Mouse (Mus musculus): ENCODE measurements around the gene C130050O18Rik.

C130050O18Rik gene

DNA sequence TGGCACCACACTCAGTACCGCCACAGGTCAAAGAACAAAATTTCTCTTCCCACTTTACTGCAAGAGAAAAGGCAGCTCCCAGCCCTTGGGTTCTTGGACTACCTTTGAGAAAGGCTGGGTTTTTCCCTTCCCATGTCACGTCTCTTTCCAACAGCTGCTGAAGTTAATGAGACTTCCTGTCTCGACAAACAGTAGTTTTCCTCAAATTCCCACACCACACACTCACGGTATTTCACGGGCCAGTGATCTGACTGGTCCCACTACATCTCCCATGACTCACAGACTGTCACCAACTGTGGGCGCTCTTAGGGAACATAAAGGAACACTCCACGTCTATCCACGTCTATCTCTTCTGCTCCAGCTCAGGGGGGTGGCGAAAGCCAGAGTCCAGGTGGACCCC lies 20.1 kb downstream of the C130050O18Rik start:
- DNase-seq (ENCODE audit: low read depth, low spot score) = no peak

DNA sequence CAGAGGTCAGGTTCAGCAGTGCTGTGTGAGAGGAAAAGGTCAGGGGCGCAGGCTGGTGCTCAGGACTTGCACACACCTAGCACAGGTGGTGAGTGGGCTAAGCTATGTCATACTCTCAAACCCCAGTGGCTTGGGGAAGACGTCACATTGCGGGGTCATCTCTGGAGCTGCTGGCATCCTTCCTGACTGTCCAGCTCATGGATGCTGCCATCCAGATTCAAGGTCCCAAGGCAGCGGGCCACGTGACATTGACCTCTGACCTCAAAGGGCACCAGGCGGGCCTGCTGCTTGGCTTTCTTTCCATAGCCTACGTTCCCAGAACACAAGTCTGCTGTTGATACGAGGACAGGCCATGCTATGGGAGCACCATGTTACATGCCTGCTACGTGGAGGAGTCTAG lies 21.9 kb downstream of the C130050O18Rik start:
- DNase-seq (ENCODE audit: low read depth, low spot score) = no peak

DNA sequence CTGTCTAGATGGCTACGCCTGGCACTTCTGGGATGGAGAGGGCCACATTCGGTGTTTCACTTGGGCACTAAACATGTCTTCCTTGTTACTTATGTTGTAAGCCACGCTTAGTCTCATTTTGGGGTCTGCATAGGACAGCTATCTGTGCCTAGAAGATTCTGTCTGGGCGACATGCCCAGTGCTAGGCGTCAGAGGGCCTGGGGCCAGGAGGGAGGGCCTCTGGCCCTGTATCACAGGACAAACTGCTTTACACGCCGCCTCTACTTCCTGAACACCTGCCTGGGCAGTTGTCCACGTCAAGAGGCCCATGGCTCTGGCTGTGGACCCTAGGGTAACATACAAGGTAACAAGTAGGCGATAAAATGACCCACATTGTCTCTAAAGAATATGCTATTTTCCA lies 22.9 kb downstream of the C130050O18Rik start:
- no peak for DNase-seq (ENCODE audit: low read depth, low spot score)

GRCm38 (mm10) chr5:139429818-139430341 lies 24.8 kb downstream of the C130050O18Rik start:
- DNase-seq (ENCODE audit: low read depth, low spot score) = no peak

- DNase-seq (ENCODE audit: low read depth, low spot score) = no peak
Observed at GRCm38 (mm10) chr5:139432333-139432732, 27.3 kb downstream of the C130050O18Rik start.

- no peak for DNase-seq (ENCODE audit: low read depth, low spot score)
Observed at GRCm38 (mm10) chr5:139432747-139433508, 27.8 kb downstream of the C130050O18Rik start.

GRCm38 (mm10) chr5:139433842-139434568 lies 28.9 kb downstream of the C130050O18Rik start:
- no peak for DNase-seq (ENCODE audit: low read depth, low spot score)

DNA sequence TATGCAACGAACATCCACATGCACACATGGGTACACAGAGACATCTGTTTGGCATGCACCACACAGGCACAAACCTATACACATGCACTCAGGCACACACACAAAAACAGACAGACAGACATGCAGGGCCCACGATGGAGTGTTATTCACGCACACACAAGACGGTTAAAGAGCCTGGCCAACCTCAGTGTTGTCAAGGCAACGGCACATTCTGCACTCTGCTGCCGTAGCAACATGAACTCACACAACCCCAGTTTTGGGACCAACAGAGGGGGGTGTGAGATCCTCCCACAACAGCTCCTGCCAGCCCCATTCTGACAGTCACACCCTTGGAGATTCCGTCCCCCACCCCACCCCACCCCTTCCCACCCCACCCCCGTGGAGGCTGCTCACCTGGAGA lies 29.9 kb downstream of the C130050O18Rik start:
- DNase-seq (ENCODE audit: low read depth, low spot score) = no peak

DNA sequence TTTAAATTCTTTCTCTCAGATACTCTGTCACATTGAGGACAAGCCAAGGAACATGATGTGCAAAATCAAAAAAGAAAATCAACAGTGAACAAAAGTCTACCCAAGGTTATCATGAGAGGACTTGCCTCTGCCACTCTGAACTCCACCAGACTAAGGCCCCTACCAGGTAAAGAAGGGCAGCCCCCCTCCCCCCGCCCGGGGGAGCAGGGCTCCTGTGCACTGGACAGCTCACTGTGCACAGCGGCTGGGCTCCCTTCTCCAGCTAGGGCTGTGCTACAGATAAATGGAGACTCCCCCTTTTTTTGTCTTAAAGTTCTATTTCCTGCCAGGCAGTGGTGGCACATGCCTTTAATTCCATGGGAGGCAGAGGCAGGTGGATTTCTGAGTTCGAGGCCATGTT lies 32.7 kb downstream of the C130050O18Rik start:
- no peak for DNase-seq (ENCODE audit: low read depth, low spot score)

DNA sequence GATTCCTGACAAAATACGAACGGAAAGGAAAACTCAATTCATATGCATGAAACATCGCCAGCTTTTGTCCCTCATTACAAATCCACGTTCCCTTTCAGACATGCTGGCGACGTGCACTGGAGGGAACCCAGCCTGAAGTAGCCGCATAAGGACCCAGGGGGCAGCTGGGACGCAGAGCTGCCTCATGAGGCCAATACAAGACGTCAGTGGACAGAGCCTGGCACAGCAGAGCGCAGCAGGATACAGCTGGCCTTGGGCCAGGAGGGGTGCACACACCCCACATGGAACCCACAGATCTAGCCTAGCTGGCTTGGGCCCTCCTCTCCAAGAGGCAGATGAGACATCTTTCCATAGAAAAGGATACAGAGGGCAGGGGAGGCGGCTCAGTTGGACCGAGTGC lies 33.4 kb downstream of the C130050O18Rik start:
- no peak for DNase-seq (ENCODE audit: low read depth, low spot score)

- DNase-seq (ENCODE audit: low read depth, low spot score) = no peak
Observed at GRCm38 (mm10) chr5:139440451-139440850, 35.4 kb downstream of the C130050O18Rik start.

GRCm38 (mm10) chr5:139440926-139441725 lies 36.0 kb downstream of the C130050O18Rik start:
- no peak for DNase-seq (ENCODE audit: low read depth, low spot score)

GRCm38 (mm10) chr5:139441726-139442018 lies 36.6 kb downstream of the C130050O18Rik start:
- DNase-seq (ENCODE audit: low read depth, low spot score) = no peak

- DNase-seq (ENCODE audit: low read depth, low spot score) = no peak
Observed at GRCm38 (mm10) chr5:139442428-139442827, 37.3 kb downstream of the C130050O18Rik start.

- no peak for DNase-seq (ENCODE audit: low read depth, low spot score)
Observed at GRCm38 (mm10) chr5:139442962-139443361, 37.9 kb downstream of the C130050O18Rik start.

- no peak for DNase-seq (ENCODE audit: low read depth, low spot score)
Observed at GRCm38 (mm10) chr5:139445258-139445657, 40.2 kb downstream of the C130050O18Rik start.

- DNase-seq (ENCODE audit: low read depth, low spot score) = no peak
Observed at GRCm38 (mm10) chr5:139448025-139448424, 42.9 kb downstream of the C130050O18Rik start.

- DNase-seq (ENCODE audit: low read depth, low spot score) = no peak
Observed at GRCm38 (mm10) chr5:139449161-139449791, 44.2 kb downstream of the C130050O18Rik start.

DNA sequence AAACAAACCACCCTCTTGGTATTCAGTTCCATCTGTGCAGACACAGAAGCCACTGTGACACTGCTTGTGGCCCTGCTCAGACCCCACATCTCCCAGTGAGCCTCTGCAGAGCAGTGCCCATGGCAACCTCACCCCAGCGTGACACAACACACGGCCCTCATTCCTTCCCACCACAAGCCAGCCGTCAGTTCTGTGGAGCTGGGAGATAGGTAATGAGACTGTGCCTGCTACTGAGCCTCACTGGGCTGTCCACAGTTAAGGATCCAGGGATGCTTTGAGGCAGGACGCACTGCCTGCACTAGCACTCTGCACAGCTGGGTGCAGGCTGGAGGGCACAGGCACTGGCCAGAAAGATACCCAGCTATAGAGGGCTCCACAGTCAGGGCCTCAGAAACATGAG lies 44.8 kb downstream of the C130050O18Rik start:
- DNase-seq (ENCODE audit: low read depth, low spot score) = no peak

DNA sequence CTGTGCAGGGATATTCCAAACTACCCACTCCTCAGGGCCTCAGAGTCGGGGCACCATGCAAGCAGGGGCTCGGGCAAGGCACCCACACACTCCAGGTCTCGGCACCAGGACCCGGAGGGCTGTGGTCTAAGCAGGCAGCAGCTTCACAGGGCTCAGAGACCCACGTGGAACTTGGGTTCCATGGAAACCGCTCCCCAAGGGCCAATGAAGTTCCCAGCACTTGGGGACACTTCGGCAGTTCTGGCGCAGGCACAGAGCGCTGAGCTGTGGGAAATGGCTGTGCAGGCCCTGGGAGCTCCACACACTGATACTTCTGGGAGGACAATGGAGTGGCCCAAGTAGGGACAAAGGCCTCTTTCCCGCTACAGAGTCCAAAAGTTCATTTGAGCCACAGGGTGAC lies 48.0 kb downstream of the C130050O18Rik start:
- no peak for DNase-seq (ENCODE audit: low read depth, low spot score)

DNA sequence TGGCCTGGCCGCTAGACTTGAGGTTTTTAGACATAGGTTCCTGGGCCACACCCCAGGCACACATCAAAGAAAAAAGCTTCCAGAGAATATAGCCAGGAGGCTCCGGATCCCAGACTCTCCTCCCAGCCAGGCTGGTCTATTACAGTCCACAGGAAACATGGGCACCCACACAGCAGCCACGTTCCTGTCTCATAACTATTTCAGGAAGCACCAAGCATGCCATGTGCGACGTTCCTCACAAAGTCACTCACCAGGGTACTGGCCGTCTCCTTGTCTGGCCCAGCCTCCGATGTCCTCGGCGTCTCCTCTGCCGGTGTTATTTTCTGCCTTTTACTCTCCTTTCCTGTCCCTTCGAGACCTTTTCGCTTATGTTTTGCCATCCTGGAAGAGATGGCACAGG lies 50.1 kb downstream of the C130050O18Rik start:
- DNase-seq (ENCODE audit: low read depth, low spot score) = no peak

- no peak for DNase-seq (ENCODE audit: low read depth, low spot score)
Observed at GRCm38 (mm10) chr5:139457241-139457640, 52.2 kb downstream of the C130050O18Rik start.
